Mouse (Mus musculus) liver, embryonic 14.5 days (tissue): ENCODE data around the gene Tex264. TPM values are rescaled to one million over a fixed set of nuclear protein-coding genes. Genes with fewer than 3 reads are reported as not detected.
A peak's percentile ranks its signal among the peaks of the same experiment; 100 is the strongest.

Experiments used
- ATAC-seq: fragments of 200-750 bp; cut with Nextera tagmentation; 2 replicates; pipeline ENCODE4 v1.8.0; 2017; ENCODE audit warnings: moderate number of reproducible peaks, mild to moderate bottlenecking, moderate library complexity; ENCODE audit not compliant: insufficient read depth
- DNase-seq, 3 experiments: peaks; one replicate each; pipeline ENCODE4 v3.0.0-alpha.2; 2012 to 2013; ENCODE audit warnings: low read depth in 3 of 3, low spot score in 3 of 3
- H3K27ac ChIP-seq: fragments of 300-500 bp; sonication (generic); 2 replicates; pipeline ENCODE4 v1.5.1; 2014; ENCODE audit warnings: moderate library complexity, mild to moderate bottlenecking, control low read depth, inconsistent platforms
- H3K27me3 ChIP-seq: fragments of 300-500 bp; sonication (generic); 2 replicates; pipeline ENCODE4 v1.6.1; 2014; ENCODE audit warnings: mild to moderate bottlenecking, low read length, moderate library complexity; ENCODE audit not compliant: control insufficient read depth, insufficient read depth
- H3K36me3 ChIP-seq: fragments of 300-500 bp; sonication (generic); replicated peaks from 2 replicates; pipeline ENCODE4 v1.6.1; 2014; ENCODE audit warnings: low read depth; ENCODE audit not compliant: control insufficient read depth, insufficient read depth
- H3K4me1 ChIP-seq, 2 experiments: fragments of 200-500 bp in 1 of 2; fragments of 300-500 bp in 1 of 2; sonication (generic) in 1 of 2; replicated peaks; 2 replicates each; pipeline ENCODE4 v1.6.1; 2012 to 2014; ENCODE audit warnings: antibody characterized with exemption in 1 of 2, inconsistent platforms in 1 of 2, low read length in 1 of 2; ENCODE audit not compliant: control insufficient read depth in 2 of 2, insufficient read depth in 2 of 2
- H3K4me2 ChIP-seq: fragments of 300-500 bp; sonication (generic); 2 replicates; pipeline ENCODE4 v1.6.1; 2014; ENCODE audit warnings: low read depth, mild to moderate bottlenecking, control low read depth, moderate library complexity
- H3K4me3 ChIP-seq, 2 experiments: fragments of 200-500 bp in 1 of 2; fragments of 300-500 bp in 1 of 2; sonication (generic) in 1 of 2; 2 replicates each; pipeline ENCODE4 v1.5.1; 2012 to 2014; ENCODE audit warnings: low read depth in 2 of 2, low read length in 2 of 2, mild to moderate bottlenecking in 2 of 2, control low read depth in 1 of 2, inconsistent platforms in 1 of 2, moderate library complexity in 1 of 2; ENCODE audit not compliant: insufficient read depth in 1 of 2
- H3K9ac ChIP-seq: fragments of 300-500 bp; sonication (generic); replicated peaks from 2 replicates; pipeline ENCODE4 v1.6.1; 2014; ENCODE audit warnings: mild to moderate bottlenecking, control low read depth, moderate library complexity
- H3K9me3 ChIP-seq: fragments of 300-500 bp; sonication (generic); 2 replicates; pipeline ENCODE4 v1.6.1; 2016; ENCODE audit warnings: low read length, mixed read lengths; ENCODE audit not compliant: control insufficient read depth
- CTCF ChIP-seq: IDR thresholded peaks from 2 replicates; pipeline ENCODE4 v1.5.1; 2016; ENCODE audit warnings: antibody characterized with exemption, low read depth, control low read depth
- EP300 ChIP-seq: IDR thresholded peaks from 2 replicates; pipeline ENCODE4 v1.6.1; 2016; ENCODE audit warnings: antibody characterized with exemption, low read depth
- WGBS: fragments of 180-500 bp; shearing (Covaris S2); extraction: QIAGEN DNeasy Blood & Tissue Kit; methylation state at CpG from one replicate; pipeline ENCODE4 v1.1.7; 2014; ENCODE audit not compliant: insufficient replicate concordance; 5-methylcytosine and 5-hydroxymethylcytosine counted together
- polyA plus RNA-seq, 2 experiments: library from polyadenylated mRNA; depleted of rRNA in 1 of 2; stranded (reverse) in 1 of 2; unstranded in 1 of 2; fragments of >200 nt; fragmentation: Nextera tagmentation in 1 of 2; extraction: Ambion mirVana in 1 of 2; gene quantifications; 2 replicates each; pipeline versions ENCODE4 v1.2.1 to v1.2.3; 2012 to 2014

Gene Tex264
- polyA plus RNA-seq, 2 experiments: 9.4 to 12.1 TPM

DNA sequence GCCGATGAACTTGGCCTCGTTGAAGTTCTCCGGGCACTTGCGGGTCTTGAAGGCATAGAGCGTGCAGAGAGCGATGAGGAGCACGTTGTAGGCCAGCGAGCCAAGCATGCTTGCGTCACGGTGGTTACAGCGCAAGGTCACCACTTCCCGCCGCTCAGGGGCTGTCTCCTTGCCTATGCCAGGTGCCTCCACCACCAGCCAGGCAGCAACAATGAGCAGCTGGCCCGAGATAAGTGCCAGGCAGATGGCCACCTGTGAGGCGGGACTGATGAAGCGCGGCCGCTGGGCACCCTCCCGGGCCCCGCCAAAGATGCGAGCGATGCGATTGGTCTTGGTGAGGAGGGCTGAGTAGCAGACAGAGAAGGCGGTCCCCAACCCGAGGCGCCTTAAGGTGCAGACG, 38.5 kb downstream of the Tex264 start:
- no peaks in the 10 kb centered on the region for H3K9me3 ChIP-seq
- ATAC-seq: no peak
- no peak for DNase-seq
- H3K4me3 ChIP-seq: no peak overlapping the region
- TF ChIP-seq EP300 (no peak), CTCF (no peak)
- H3K27me3 ChIP-seq: no peaks in the 10 kb centered on the region
- H3K36me3 ChIP-seq: no peaks in the 10 kb centered on the region
- no peak overlapping the region for H3K9ac ChIP-seq
- H3K4me2 ChIP-seq: no peak overlapping the region
- no peaks in the 10 kb centered on the region for H3K4me1 ChIP-seq
- no peak overlapping the region for H3K27ac ChIP-seq
- 61% methylated on average over 27 of the region's 27 CpGs for WGBS

DNA sequence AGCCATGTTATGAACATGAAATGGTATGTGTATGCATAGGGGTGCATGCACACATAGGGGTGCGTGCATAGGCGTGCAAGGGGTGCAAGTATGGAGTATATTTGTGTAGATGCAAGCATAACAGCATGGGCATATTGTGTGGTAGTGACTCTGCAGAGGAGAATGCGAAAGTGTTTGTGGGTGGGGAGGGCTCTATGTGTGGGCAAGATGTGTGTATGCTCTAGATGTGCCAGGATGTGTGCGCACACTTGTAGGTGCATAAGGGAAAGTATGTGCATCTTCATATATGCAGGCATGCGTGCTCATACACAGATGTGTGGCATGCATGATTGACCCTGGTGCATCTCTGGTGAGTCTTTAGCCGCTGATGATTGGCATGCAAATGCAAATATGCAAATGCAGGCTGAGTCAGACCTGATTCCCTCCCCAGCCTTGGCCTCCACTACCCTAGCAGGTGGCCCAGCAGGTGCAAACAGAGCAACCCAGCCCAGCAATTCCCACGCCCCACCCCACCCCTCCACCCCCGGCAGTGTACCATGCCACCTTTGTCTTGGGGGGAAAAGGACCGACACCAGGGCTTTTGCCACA, 39.9 kb downstream of the Tex264 start:
- no peak overlapping the region for H3K27ac ChIP-seq
- H3K27me3 ChIP-seq: no peaks in the 10 kb centered on the region
- no peaks in the 10 kb centered on the region for H3K9me3 ChIP-seq
- DNase-seq: no peak
- TF ChIP-seq EP300 (no peak), CTCF (no peak)
- no peak for ATAC-seq
- no peak overlapping the region for H3K4me2 ChIP-seq
- 63% methylated on average over 9 of the region's 9 CpGs for WGBS
- H3K4me1 ChIP-seq: no peaks in the 10 kb centered on the region
- no peak overlapping the region for H3K9ac ChIP-seq
- H3K36me3 ChIP-seq: no peaks in the 10 kb centered on the region
- no peak overlapping the region for H3K4me3 ChIP-seq

DNA sequence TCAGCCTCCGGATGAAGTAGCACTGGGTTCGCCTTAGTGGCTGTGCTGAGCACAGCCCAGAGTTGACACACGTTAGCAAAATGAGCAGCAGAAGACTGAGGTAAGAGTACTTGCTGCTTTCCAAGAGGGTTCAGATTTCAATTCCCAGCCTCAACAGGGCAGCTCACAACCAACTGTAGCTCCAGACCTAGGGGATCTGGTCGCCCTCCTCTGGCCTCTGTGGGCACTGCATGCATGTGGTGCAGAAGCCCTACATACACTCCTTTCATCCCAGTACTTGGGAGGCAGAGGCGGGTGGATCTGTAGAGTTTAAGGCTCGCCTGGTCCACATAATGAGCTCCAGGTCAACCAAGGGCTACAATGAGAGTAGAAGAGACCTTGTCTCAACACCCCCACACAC, 41.9 kb downstream of the Tex264 start:
- TF ChIP-seq EP300 (no peak), CTCF (peak; percentile 48)
- WGBS: 43% methylated on average over 6 of the region's 6 CpGs
- no peaks in the 10 kb centered on the region for H3K27me3 ChIP-seq
- H3K9ac ChIP-seq: no peak overlapping the region
- no peak overlapping the region for H3K27ac ChIP-seq
- H3K4me2 ChIP-seq: no peak overlapping the region
- ATAC-seq (no peak), DNase-seq (no peak)
- H3K9me3 ChIP-seq: no peaks in the 10 kb centered on the region
- no peaks in the 10 kb centered on the region for H3K36me3 ChIP-seq
- H3K4me1 ChIP-seq: no peaks in the 10 kb centered on the region
- no peak overlapping the region for H3K4me3 ChIP-seq

DNA sequence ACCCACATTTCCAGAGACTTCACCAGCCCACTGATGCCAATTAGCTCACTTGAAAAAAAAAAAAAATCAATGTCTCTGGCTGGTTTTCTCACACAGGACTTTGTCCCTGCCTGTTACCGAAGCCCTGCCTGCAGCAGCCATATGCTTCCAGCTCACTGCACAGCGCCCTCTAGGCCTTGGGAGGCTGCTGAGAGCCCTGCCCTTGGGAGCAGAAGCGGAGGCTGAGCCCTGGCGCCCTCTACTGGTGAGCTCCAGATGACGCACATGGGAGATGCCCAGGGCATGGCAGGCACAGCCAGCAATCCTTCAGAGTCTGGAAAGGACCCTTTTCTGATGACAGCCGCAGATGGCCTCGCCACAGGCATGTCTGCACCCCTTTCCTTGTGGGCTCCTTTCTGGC, 42.6 kb downstream of the Tex264 start:
- H3K27ac ChIP-seq: no peak overlapping the region
- ATAC-seq: no peak
- no peak overlapping the region for H3K9ac ChIP-seq
- no peaks in the 10 kb centered on the region for H3K36me3 ChIP-seq
- DNase-seq: peak; percentile 45 to 49 (median 48)
- no peaks in the 10 kb centered on the region for H3K27me3 ChIP-seq
- no peak overlapping the region for H3K4me2 ChIP-seq
- WGBS: 23% methylated on average over 7 of the region's 7 CpGs
- H3K4me3 ChIP-seq: no peak overlapping the region
- no peaks in the 10 kb centered on the region for H3K4me1 ChIP-seq
- TF ChIP-seq EP300 (no peak), CTCF (peak; percentile 97)
- no peaks in the 10 kb centered on the region for H3K9me3 ChIP-seq

DNA sequence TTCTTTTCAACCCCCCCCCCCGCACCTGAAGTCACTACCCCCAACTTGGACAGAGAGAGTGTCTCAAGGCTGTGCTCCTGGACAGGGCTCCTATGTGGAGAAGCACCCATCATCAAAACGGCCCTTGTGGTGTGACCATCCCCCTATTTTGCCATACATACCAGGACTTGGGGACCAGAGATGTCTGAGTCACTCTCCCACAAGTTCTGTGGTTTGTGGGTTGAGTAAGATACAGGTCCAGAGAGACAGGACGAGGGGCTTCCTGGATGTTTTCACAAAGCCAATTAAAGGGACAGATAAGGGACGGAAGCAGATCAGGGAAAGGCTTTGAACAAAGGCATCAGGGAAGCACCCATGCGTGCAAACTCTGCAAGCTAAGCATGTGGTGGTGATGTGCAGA, 44.4 kb downstream of the Tex264 start:
- ATAC-seq (no peak), DNase-seq (no peak)
- Histone ChIP-seq H3K9me3 (no peaks in the 10 kb centered on the region), H3K9ac (no peak overlapping the region), H3K27ac (no peak overlapping the region), H3K4me2 (no peak overlapping the region), H3K27me3 (no peaks in the 10 kb centered on the region), H3K36me3 (no peaks in the 10 kb centered on the region), H3K4me3 (no peak overlapping the region), H3K4me1 (no peaks in the 10 kb centered on the region)
- TF ChIP-seq CTCF: no peak
- no peak for TF ChIP-seq EP300
- WGBS: 20% methylated on average over 5 of the region's 5 CpGs
